In genomic region chr4:100588236-100589206, GRCm38 (mm10) we compare ENCODE assay signal across 8 mouse cellular contexts.
DNase-seq lines count a peak whose midpoint lies in the region; TF ChIP-seq lines count a peak whose summit lies in the region.

No protein-coding gene starts in this region.

- TF ChIP-seq POLR2A in MEL (IDR thresholded peaks at IDR 0.05; ENCODE audit: control insufficient read depth in 1 of 2, insufficient read depth in 1 of 2, low read depth in 1 of 2, low read length in 2 of 2, poor library complexity in 1 of 2) = no peak

- no peak overlapping the region for H3K4me3 ChIP-seq in MEL (ENCODE audit: control insufficient read depth in 1 of 2, insufficient read depth in 1 of 2, low read depth in 2 of 2, low read length in 2 of 2)

- peak in 2 of 3 experiments; percentile 10 to 18; a peak in 2 of 6 replicates for TF ChIP-seq CTCF in MEL (IDR thresholded peaks at IDR 0.05 in 2 of 3, conservative IDR thresholded peaks at IDR 0.05 in 1 of 3; ENCODE audit: control insufficient read depth in 1 of 3, insufficient read depth in 1 of 3, low read depth in 2 of 3, low read length in 3 of 3, poor library complexity in 1 of 3, severe bottlenecking in 1 of 3)

- no peak overlapping the region for H3K27ac ChIP-seq in MEL (ENCODE audit: control insufficient read depth, low read depth, low read length)

- TF ChIP-seq RAD21 in MEL (IDR thresholded peaks at IDR 0.05; ENCODE audit: low read depth, low read length) = peak; percentile 6

- H3K27me3 ChIP-seq in MEL (ENCODE audit: control insufficient read depth in 1 of 2, insufficient read depth in 2 of 2, low read length in 2 of 2) = no peaks in the 10 kb centered on the region

- no peaks in the 10 kb centered on the region for H3K36me3 ChIP-seq in MEL (ENCODE audit: control insufficient read depth in 1 of 2, insufficient read depth in 2 of 2, low read length in 2 of 2)

- TF ChIP-seq EP300 in MEL (IDR thresholded peaks at IDR 0.05; ENCODE audit: low read depth in 1 of 2, low read length in 2 of 2) = no peak

- H3K79me2 ChIP-seq in MEL (ENCODE audit: control insufficient read depth, insufficient read depth, low read length, poor library complexity) = no peaks in the 10 kb centered on the region

- H3K4me1 ChIP-seq in MEL (ENCODE audit: control insufficient read depth in 1 of 2, insufficient read depth in 2 of 2, low read length in 2 of 2) = no peaks in the 10 kb centered on the region

- no peak for DNase-seq in MEL (ENCODE audit: low read depth, low spot score)
- DNase-seq in cerebellum, adult 9-10 months = peak; percentile 59
- peak; percentile 51 to 93 for DNase-seq in frontal cortex, adult 2 months (ENCODE audit: extremely low spot score in 1 of 2, low spot score in 1 of 2)
- DNase-seq in heart, postnatal 4 days = peak; percentile 86
- DNase-seq in layer of hippocampus, adult 18-20 months (ENCODE audit: low spot score in 2 of 2) = peak; percentile 80 to 92
- DNase-seq in lung, adult 18-20 months = peak; percentile 50 to 55
- DNase-seq in ovary, postnatal 14 days (ENCODE audit: low spot score) = peak; percentile 75
- peak; percentile 60 to 81 for DNase-seq in urinary bladder, postnatal 4 days (ENCODE audit: low spot score in 2 of 2)

- no peaks in the 10 kb centered on the region for H3K9me3 ChIP-seq in MEL (replicated peaks; ENCODE audit: insufficient read depth, low read length)

- no peak overlapping the region for H3K9ac ChIP-seq in MEL (ENCODE audit: control insufficient read depth, low read depth, low read length, poor library complexity, severe bottlenecking)

TF ChIP-seq in MEL, 35 proteins besides CTCF, POLR2A, EP300 and RAD21:
- TF ChIP-seq HCFC1 (IDR thresholded peaks at IDR 0.05; ENCODE audit: low read depth, low read length) (no peak), E2F4 (IDR thresholded peaks at IDR 0.05; ENCODE audit: borderline replicate concordance, low read depth, low read length) (no peak), ZKSCAN1 (IDR thresholded peaks at IDR 0.05; ENCODE audit: low read depth, low read length) (no peak), CHD2 (IDR thresholded peaks at IDR 0.05; ENCODE audit: low read length) (no peak), KAT2A (conservative IDR thresholded peaks at IDR 0.05; ENCODE audit: low read depth, low read length) (no peak), ZMIZ1 (IDR thresholded peaks at IDR 0.05; ENCODE audit: low read depth, low read length) (no peak), ZNF384 (IDR thresholded peaks at IDR 0.05; ENCODE audit: low read depth, low read length) (no peak)
TF ChIP-seq in MEL: peak in this region for 0.
